Mouse (Mus musculus): ENCODE measurements around the gene Gfpt1.

DNA sequence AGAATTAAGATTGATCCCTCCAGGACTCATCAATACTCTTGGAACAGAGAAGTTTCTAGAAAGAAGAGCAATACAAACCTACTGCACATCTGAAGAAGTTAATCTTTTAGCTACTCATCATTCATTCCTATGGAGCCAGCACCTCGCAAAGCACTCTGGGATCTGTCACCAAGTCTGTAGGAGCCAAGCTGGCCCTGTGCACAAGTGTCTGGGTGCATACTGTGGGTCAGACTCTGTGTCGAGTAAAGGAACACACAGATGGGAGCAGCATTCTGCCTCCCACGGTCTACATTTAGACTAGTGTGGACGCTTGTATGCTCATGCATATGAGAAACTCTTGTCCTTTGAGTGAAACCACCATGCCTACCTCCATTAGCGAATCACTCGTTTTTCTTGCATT, 45.3 kb upstream of the Gfpt1 start:
- no peak for TF ChIP-seq TAL1 (IDR thresholded peaks at IDR 0.05; ENCODE audit: low read length)
- no peak for TF ChIP-seq GATA1 (IDR thresholded peaks at IDR 0.05; ENCODE audit: low read length)

Measured in erythroblast, embryonic 14.5 days (primary cell).